Mouse (Mus musculus): ENCODE measurements around the gene Tex45.

DNA sequence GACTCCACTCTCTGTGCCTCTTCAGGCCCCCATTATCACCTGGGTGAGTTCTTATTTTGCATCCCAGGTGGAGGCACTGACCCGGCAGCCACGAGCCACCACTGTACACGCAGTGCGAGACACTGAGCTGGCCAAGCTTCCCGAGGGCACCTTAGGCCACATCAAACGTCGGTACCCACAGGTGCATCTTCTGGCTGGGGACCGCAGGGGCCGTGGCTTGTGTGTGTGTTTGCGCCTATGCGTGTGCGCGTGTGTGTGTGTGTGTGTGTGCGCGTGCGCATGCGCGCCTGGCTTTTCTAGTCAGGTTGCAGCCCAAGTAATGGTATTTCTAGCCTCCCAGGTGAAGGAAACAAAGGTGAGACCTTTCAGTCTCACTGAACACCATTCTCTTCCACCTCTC, 61.3 kb downstream of the Tex45 start:
- TF ChIP-seq CTCF (IDR thresholded peaks at IDR 0.05; ENCODE audit: low read depth, low read length), result no peak
- TF ChIP-seq POLR2A (IDR thresholded peaks at IDR 0.05; ENCODE audit: borderline replicate concordance, low read depth, low read length), result no peak
